Mouse (Mus musculus) lung, embryonic 16.5 days (tissue): ENCODE measurements around the gene Map3k21. TPM values are rescaled to one million over a fixed set of nuclear protein-coding genes. Genes with fewer than 3 reads are reported as not detected.

Source experiments
- ATAC-seq: fragments of 200-750 bp; cut with Nextera tagmentation; 2 replicates; pipeline ENCODE4 v1.8.0; 2017; ENCODE audit warnings: low read depth, mild to moderate bottlenecking, moderate library complexity
- H3K27ac ChIP-seq: fragments of 300-500 bp; sonication (generic); 2 replicates; pipeline ENCODE4 v1.5.1; 2014; ENCODE audit warnings: mild to moderate bottlenecking, control low read depth, low read length
- H3K27me3 ChIP-seq: fragments of 300-500 bp; sonication (generic); 2 replicates; pipeline ENCODE4 v1.6.1; 2014; ENCODE audit warnings: low read depth, low read length, mixed read lengths; ENCODE audit not compliant: control insufficient read depth, insufficient read depth
- H3K36me3 ChIP-seq: fragments of 300-500 bp; sonication (generic); 2 replicates; pipeline ENCODE4 v1.6.1; 2014; ENCODE audit warnings: low read length; ENCODE audit not compliant: control insufficient read depth, insufficient read depth
- H3K4me1 ChIP-seq: fragments of 300-500 bp; sonication (generic); replicated peaks from 2 replicates; pipeline ENCODE4 v1.6.1; 2014; ENCODE audit warnings: low read length, mixed read lengths; ENCODE audit not compliant: control insufficient read depth, insufficient read depth
- H3K4me2 ChIP-seq: fragments of 300-500 bp; sonication (generic); 2 replicates; pipeline ENCODE4 v1.6.1; 2014; ENCODE audit warnings: low read depth, low read length, control low read depth
- H3K4me3 ChIP-seq: fragments of 300-500 bp; sonication (generic); 2 replicates; pipeline ENCODE4 v1.5.1; 2014; ENCODE audit warnings: mild to moderate bottlenecking, low read length, control low read depth
- H3K9ac ChIP-seq: fragments of 300-500 bp; sonication (generic); 2 replicates; pipeline ENCODE4 v1.6.1; 2014; ENCODE audit warnings: low read length, control low read depth
- H3K9me3 ChIP-seq: fragments of 300-500 bp; sonication (generic); 2 replicates; pipeline ENCODE4 v1.6.1; 2016; ENCODE audit warnings: low read length; ENCODE audit not compliant: control insufficient read depth
- WGBS: fragments of 180-500 bp; shearing (Covaris S2); extraction: QIAGEN DNeasy Blood & Tissue Kit; methylation state at CpG from one replicate; pipeline ENCODE4 v1.1.7; 2014; 5-methylcytosine and 5-hydroxymethylcytosine counted together
- polyA plus RNA-seq: library from polyadenylated mRNA; unstranded; fragments of >200 nt; fragmentation: Nextera tagmentation; extraction: Ambion mirVana; gene quantifications from 2 replicates; pipeline ENCODE4 v1.2.1, GENCODE M21; 2015

The Map3k21 gene
- polyA plus RNA-seq, 1 experiment from 2014 or later = 2.2 TPM

- no peak for ATAC-seq
These were observed 12.1 kb downstream of the Map3k21 start for GRCm38 (mm10) chr8:125922333-125922732.

GRCm38 (mm10) chr8:125926636-125927035, 16.4 kb downstream of the Map3k21 start:
- Histone ChIP-seq H3K36me3 (0 out of 2 replicates have a peak, but pooled peaks cover 2% of the 10 kb centered on the region), H3K27ac (no peak overlapping the region), H3K4me2 (no peak overlapping the region), H3K9me3 (no peaks in the 10 kb centered on the region), H3K9ac (no peak overlapping the region), H3K4me3 (no peak overlapping the region), H3K27me3 (no peaks in the 10 kb centered on the region), H3K4me1 (no peaks in the 10 kb centered on the region; the same call in 1 of the 2 replicates)
- 75% methylated on average over 4 of the region's 4 CpGs for WGBS
- ATAC-seq = no peak

More at GRCm38 (mm10) chr8:125922333-125922732, 12.1 kb downstream of the Map3k21 start:
- Histone ChIP-seq H3K36me3 (no peaks in the 10 kb centered on the region), H3K4me3 (no peak overlapping the region), H3K9ac (no peak overlapping the region), H3K27ac (no peak overlapping the region), H3K27me3 (no peaks in the 10 kb centered on the region), H3K4me1 (peaks cover 10% of the 10 kb centered on the region), H3K9me3 (no peaks in the 10 kb centered on the region), H3K4me2 (no peak overlapping the region)
- WGBS = 40% methylated on average over 3 of the region's 3 CpGs

GRCm38 (mm10) chr8:125930276-125931046, 20.2 kb downstream of the Map3k21 start:
- Histone ChIP-seq H3K4me2 (no peak overlapping the region), H3K27me3 (no peaks in the 10 kb centered on the region), H3K9ac (no peak overlapping the region), H3K4me3 (no peak overlapping the region), H3K9me3 (no peaks in the 10 kb centered on the region), H3K4me1 (no peaks in the 10 kb centered on the region), H3K36me3 (peaks cover 4% of the 10 kb centered on the region; the same call in 1 of the 2 replicates), H3K27ac (no peak overlapping the region)
- 54% methylated on average over 11 of the region's 11 CpGs for WGBS
- ATAC-seq = no peak

DNA sequence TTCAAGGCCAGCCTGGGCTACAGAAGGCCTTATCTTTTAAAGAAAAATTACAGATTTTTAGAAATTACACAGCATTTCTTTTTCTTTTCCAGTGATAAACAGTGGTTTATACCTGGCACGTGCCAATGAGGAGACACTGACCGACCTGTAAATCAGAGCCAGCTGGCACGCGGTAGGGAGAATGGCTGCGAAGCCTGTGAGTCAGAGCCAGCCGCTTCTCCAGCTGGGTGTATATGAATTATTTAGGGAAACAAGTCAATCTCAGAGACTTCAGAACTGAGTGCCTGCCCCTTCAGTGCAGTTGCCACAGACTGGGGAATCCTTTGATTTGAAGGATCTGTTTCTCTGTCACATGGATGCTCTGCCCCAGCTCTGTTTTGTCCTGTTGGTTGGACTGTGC, 21.6 kb downstream of the Map3k21 start:
- Histone ChIP-seq H3K4me2 (no peak overlapping the region), H3K4me1 (no peaks in the 10 kb centered on the region), H3K27me3 (no peaks in the 10 kb centered on the region), H3K9me3 (no peaks in the 10 kb centered on the region), H3K27ac (no peak overlapping the region), H3K4me3 (no peak overlapping the region), H3K9ac (no peak overlapping the region), H3K36me3 (peaks cover 4% of the 10 kb centered on the region; the same call in 1 of the 2 replicates)
- WGBS = 91% methylated on average over 6 of the region's 6 CpGs
- ATAC-seq = no peak

DNA sequence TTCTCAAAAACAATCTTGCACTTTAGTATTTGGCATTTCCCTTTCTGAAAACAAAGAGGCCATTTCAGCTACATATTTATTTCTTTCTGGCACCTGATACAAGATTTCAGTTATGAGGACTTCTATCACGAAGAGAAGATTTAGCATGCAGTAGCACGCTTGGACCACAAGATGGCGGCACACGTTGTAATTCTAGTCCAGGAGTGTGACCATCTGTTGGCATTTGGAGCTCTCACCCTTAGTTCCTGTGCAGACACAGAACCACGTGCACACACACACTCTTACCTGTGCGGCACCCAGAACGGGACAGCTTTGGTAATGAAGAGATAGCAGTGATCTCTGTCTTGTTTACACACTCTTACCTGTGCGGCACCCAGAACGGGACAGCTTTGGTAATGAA, 25.4 kb downstream of the Map3k21 start:
- 39% methylated on average over 9 of the region's 9 CpGs for WGBS
- Histone ChIP-seq H3K9ac (no peak overlapping the region), H3K4me3 (no peak overlapping the region), H3K27me3 (no peaks in the 10 kb centered on the region), H3K36me3 (peaks cover 2% of the 10 kb centered on the region; the same call in 1 of the 2 replicates), H3K27ac (no peak overlapping the region), H3K4me2 (no peak overlapping the region), H3K9me3 (no peaks in the 10 kb centered on the region), H3K4me1 (no peaks in the 10 kb centered on the region)
- no peak for ATAC-seq

DNA sequence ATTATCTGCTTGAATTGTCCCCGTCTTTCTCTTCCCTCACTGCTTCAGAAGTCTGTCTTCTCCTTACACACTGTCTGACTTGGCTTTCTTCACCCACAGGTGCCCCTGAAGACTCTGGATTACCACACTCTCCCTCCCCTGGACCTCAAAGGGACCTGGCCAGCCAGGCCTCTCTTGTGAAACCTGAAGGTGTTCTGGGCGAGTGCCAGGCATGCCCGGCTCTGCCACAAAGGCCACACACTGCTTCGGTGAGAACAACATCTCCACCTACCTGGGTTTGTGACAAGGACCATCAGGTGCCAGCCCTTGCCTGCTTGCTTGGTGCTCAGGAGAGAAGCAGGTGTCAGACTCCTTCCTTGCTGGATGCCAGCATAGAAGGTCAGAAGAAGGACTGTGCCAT, 34.3 kb downstream of the Map3k21 start:
- 76% methylated on average over 4 of the region's 4 CpGs for WGBS
- no peak for ATAC-seq

DNA sequence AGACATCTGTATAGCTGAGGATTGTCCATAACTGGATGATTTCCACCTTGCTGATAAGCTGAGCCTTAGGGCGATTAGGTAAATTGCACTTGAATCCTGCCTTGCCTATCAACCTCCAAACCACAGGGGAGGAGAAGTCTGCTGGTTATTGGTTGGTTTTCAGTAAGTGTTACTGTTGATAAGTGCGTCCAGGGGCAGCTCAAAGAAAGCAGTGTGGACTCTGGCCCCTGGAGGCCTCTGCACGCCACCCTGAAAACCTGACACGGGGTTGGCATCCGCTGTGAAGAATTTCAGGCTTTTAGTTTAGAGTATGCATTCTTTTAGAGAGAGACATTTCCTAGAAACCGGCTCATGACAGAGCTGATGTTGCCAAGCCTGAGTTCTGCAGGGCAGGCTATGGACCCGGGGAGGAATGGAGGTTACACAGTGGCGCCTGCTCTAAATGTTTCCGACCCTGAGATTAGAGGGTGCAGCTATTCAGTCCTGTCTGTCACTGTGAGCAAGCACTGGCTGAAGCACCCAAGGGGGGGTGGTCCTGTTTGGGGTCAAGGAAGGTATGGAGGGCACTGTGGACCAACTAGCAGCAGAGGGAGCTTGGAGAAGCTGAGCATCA, 38.6 kb downstream of the Map3k21 start:
- Histone ChIP-seq H3K27me3 (no peaks in the 10 kb centered on the region), H3K4me1 (peaks cover 2% of the 10 kb centered on the region; the same call in 1 of the 2 replicates), H3K9ac (no peak overlapping the region), H3K9me3 (no peaks in the 10 kb centered on the region), H3K4me3 (no peak overlapping the region), H3K27ac (no peak overlapping the region), H3K36me3 (peaks cover 2% of the 10 kb centered on the region; the same call in 1 of the 2 replicates), H3K4me2 (no peak overlapping the region)
- no peak for ATAC-seq
- 54% methylated on average over 9 of the region's 9 CpGs for WGBS

More for the DNA sequence above, 34.3 kb downstream of the Map3k21 start:
- no peak overlapping the region for H3K27ac ChIP-seq
- no peak overlapping the region for H3K4me2 ChIP-seq
- H3K9me3 ChIP-seq = no peaks in the 10 kb centered on the region
- no peaks in the 10 kb centered on the region for H3K27me3 ChIP-seq
- peaks cover 2% of the 10 kb centered on the region; the same call in 1 of the 2 replicates for H3K36me3 ChIP-seq
- no peaks in the 10 kb centered on the region for H3K4me1 ChIP-seq
- H3K4me3 ChIP-seq = no peak overlapping the region
- H3K9ac ChIP-seq = no peak overlapping the region

GRCm38 (mm10) chr8:125950007-125950940, 40.0 kb downstream of the Map3k21 start:
- peak; percentile 92 for ATAC-seq
- Histone ChIP-seq H3K4me1 (peaks cover 2% of the 10 kb centered on the region; the same call in 1 of the 2 replicates), H3K9ac (no peak overlapping the region), H3K9me3 (no peaks in the 10 kb centered on the region), H3K4me2 (no peak overlapping the region), H3K36me3 (peaks cover 2% of the 10 kb centered on the region; the same call in 1 of the 2 replicates), H3K27me3 (no peaks in the 10 kb centered on the region), H3K27ac (no peak overlapping the region), H3K4me3 (no peak overlapping the region)
- WGBS = 18% methylated on average over 23 of the region's 23 CpGs
